Mouse (Mus musculus) layer of hippocampus, postnatal 10 days (tissue): ENCODE measurements around the gene Rnpepl1. TPM values are rescaled to one million over a fixed set of nuclear protein-coding genes. Genes with fewer than 3 reads are reported as not detected.

Experiments
- DNase-seq, 2 experiments: peaks; one replicate each; pipeline ENCODE4 v3.0.0; 2021; ENCODE audit warnings: low spot score in 2 of 2
- long read RNA-seq: library from polyadenylated mRNA; stranded (forward); transcript quantifications from one replicate; pipeline ENCODE4 v2.0.0, GENCODE M21; 2023
- total RNA-seq, 2 experiments: library from RNA; stranded (reverse); gene quantifications; 2 replicates each; pipeline ENCODE4 v1.2.3; 2021

Rnpepl1 gene
- 10 to 100 TPM; 41.7 to 53.5 TPM for total RNA-seq
- long read RNA-seq, transcript Rnpepl1-201 (11 exons, 3,337 nt), result major isoform, 8 of 37 reads
- long read RNA-seq, partial matches to known transcripts, result 14 of 37 reads
- long read RNA-seq, other reads (novel, unspliced or antisense), result 15 of 37 reads

DNA sequence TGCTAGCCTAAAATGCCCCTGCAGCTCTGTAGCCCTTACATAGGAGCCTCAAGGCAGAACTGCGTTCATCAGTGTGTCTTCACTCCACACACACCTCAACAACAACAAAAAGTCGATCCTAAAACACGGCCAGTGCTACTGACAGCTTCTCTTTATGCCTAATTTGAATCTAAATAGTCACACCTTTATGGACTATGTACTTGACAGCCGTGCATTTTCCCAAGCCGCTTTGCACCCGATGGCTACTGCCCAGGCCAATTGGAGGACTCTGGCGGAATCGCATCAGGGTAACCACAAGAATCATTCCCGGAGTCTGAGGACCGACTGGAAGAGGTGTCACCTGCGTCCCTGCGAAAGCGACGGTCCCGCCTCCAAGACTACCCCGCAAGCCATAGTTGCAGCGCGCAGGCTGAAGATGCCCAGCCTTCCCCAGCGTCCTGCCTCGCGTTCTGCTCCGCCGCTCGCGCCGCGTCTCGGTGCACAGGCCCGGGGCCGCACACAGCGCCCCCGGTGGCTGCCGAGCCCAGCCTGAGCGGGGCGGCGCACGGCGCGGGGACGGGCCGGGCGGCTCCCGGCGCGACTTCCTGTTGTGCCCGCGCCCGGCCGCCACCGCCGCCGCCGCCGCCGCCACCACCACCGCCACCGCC, at the start of gene Rnpepl1:
TSS of gene Rnpepl1 (plus strand) at position 545 of the 647 bp plus-strand sequence.
- peak; percentile 73 to 84 for DNase-seq

DNA sequence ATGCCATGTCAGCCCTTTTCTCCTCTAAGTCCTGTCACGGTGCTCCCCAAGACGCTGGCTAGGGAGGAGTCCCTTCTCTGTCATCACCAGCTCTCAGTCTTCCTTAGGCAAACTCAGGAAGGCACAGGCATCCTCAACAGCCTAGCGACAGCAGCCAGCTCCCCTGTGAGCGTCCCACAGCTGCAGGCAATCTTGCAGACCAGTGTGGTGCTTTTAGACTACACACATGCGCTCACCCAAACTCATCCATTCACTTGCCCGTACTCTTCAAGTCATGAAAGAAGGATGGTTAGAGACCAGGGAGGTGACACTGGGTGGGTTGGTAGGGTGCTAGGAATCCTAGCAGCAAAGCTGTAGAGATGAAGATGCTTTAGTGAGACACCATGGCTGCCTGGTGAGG, 49.1 kb upstream of the Rnpepl1 start:
- DNase-seq, result no peak

DNA sequence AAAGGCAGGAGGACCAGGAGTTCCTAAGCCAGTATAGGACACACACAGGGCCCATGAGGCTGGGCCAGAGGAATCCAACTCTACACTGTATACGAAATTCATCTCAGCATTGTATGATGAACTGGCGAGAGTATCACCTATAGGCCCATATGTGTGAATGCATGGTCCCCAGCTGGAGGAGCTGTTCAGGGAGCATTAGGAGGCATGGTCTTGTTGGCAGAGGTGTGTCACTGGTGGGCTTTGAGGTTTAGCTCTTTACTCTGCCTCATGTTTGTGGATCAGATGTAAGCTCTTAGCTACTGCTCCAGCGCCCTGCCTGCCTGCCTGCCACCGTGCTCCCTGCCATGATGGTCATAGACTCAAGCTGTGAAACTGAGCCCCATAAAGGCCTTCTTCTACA, 47.3 kb upstream of the Rnpepl1 start:
- no peak for DNase-seq

DNA sequence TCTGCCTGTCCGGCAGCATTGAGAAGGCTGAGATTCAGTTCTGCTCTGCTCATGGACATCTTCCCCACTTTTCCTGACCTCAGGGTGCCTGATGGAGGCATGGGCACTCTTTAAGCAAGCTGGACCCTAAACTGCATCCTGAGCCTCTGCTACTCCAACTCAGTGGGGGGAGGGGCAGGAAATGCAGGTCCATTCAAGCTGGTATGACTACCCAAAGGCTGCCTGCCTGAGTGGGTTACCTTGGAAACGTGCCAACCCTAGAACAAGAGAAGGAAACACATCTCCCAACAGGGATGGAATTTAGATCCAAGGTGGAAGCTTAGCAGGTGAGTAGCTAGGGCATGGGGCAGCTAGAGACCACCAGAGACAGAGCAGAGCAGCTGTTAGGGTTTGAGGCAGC, 44.4 kb upstream of the Rnpepl1 start:
- no peak for DNase-seq

DNA sequence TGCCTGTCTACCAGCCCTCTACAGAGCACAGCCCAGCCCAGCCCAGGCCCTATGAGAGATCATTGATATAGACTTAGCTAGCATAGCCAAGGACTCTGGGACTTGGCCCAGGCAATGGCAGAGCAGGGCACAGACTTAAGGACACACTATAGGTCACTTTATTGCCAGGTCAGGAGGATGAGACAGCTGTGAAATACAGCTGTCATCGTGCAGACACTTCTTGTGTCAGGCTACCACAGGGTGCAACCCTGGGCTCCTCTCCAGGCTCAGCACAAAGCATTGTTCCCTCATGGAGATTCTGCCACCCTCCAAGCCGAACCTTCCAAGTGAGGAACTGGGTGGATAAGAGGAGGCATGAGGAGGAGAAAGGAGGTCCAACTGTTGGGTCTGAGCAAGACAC, 40.6 kb upstream of the Rnpepl1 start:
- no peak for DNase-seq

DNA sequence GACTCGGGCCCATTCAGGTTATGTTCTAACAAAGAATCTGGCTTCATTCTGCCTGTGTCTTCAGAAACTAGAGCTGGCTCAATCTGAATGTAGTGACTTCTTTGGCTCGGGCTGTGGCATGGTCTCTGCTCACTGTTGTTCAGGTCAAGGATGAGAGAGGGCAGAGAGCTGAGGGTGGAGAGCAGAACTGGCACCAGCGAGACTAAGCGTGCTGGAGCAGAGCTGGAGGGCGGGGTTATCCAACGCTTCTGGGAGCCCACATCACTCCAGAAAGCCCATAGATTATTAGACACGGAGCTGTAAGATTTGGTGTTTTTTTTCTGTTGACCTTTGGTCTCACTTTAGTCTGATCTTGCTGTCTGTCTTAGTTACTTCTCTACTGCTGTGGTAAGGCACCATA, 37.9 kb upstream of the Rnpepl1 start:
- DNase-seq, result no peak

DNA sequence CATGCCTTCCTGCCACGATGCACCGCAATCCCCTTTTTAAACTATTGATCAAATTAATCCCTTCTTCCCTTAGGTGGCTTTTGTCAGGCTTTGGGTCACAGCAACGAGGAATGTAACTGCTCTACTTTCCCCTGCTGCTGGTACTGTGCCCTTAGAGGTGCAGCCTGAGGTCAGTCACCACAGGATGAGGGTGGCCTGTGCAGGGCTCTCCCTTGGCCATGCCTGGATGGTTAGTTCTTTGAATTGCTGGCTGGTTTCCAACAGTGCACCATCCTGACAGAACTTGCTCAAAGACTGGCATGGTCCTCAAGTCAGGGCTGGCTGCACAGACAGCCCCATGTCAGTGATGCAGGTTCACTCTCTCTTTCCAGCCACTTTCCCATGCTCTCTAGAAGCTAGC, 36.6 kb upstream of the Rnpepl1 start:
- no peak for DNase-seq

DNA sequence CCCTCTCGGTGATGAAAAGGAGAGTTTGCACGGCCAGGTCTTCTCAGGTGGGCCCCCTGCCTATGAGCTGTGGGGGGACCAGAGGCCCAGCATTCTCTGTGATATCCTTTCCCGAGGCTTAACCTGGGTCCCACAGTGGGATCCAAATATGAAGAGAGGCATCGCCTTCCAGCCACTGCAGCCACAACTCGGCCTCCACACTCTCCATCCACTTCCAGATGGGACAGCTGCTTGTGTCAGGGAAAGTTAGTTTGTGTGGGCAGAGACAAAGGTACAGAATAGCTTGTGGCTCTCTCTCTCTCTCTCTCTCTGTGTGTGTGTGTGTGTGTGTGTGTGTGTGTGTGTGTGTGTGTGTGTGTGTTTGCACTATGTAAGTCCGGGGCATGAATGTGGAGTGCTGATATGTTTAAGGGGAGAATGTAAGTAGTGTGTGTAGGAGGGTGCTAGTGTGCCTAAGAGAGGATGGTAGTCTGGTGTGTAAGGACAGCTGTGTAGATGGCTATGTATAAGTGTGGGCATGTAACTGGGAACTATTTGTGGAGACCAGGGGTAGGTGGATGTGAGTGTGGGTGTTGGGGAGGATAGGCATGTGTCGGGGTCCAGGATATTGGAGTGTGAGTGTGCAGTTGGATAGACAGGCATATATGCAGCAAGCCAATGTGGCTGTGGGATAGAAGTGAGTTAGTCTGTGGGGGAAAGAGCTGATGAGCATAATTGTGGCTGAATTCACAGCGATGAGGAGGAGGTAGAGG, 35.0 kb upstream of the Rnpepl1 start:
- DNase-seq, result no peak

DNA sequence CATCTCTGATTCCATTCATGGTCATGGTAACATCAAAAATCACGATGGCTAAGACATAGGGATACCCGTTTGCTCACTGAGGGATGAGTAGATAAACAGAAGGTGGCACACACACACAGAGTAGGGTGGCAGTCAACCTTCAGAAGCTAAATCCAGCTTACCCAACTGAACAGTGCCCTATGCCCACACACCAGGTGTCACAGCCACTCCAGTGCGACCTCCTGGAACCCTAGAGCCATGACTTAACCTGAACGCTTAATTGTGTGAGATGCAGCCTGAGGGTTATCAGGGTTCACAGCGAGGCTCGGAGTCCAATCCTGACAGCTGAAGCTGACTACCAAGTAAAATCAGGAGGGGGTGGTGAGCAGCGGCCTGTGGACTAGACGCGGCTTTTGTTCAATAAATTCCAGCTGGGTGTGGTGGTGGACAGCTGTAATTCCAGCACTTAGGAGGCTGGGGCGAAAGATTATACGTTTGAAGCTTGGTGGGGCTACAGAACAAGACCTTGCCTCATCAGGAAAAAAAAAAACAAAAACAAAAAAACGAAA, 33.1 kb upstream of the Rnpepl1 start:
- DNase-seq, result no peak

DNA sequence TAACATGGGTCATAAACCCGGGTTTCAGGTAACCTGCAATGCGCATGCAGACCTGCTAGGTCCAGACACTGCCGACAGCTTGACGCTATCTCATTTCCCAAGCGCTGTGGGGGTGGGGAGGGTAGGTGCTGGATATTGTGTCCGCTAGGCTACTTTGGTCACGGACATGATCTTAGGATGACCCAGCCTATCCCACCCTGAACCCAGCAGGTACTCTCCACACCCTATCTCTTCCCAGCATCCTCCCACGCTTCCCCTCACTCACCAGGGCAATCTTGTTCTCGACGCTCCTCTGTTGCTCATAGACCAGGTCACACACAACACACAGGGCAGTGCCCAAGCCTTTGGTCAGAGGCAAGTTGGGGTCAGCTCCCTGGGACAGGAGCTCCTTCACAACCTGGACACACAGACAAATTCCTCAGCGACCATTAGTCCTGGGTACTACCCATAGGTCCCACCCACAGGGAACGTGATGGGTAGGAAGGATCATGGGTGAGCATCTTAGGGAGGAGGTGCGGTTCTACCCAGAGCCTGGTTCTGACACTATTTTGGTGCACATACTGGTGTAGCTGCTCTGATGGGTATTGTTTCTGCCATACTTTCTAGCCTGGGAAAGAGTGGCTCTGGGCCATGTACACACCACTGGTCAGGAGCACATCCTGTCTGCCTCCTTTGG, 32.4 kb upstream of the Rnpepl1 start:
- no peak for DNase-seq

DNA sequence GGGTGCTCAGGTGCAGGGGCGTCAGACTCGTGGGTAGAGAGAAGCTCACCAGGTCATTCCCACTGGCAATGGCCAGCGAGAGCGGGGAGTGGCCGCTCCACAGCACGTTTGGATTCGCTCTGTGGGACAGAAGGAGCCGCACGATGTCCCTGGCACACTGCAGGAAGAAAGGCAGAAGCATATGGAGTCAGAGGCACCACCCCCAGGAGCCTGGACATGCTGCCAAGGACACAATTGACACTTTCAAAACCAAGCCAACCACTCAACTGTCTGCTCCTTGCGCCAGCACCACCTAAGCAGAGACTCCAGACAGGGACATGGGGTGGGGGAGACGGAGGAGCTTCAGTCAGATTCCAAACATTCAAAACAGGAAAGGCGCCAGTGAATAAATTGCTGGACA, 31.3 kb upstream of the Rnpepl1 start:
- peak; percentile 40 to 46 for DNase-seq

DNA sequence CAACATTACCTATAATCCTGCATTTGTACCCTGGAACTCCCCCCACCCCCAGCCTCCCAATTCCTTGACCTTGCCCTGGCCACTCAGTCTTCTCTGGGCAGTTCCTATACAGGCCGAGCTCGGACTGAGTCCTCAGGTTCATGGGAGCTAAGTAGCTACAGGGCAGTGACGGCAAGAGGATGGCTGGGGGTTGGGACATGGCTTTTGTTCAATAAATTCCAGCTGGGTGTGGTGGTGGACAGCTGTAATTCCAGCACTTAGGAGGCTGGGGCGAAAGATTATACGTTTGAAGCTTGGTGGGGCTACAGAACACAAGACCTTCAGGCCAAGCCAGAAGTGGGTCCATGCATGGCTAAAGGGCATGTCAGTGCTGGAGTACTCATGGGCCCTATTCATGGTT, 30.5 kb upstream of the Rnpepl1 start:
- DNase-seq, result no peak

DNA sequence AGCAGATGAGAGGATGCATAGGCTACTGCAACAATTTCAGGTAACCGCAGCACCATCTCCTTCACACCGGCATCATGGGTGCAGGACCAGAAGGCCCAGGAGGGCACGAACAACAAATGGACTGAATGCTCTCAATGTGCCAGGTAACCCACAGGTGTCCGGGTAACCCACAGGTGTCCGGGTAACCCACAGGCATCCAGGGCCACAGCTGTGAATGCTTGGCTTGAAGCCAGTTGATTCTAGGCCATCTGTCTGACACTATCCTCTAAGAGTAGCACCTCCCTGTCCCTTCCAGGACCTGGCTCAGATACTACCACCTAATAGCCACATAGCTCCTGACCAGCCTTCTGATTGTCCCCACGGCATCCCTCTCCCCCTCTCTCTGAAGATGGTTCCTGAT, 28.6 kb upstream of the Rnpepl1 start:
- DNase-seq, result no peak

DNA sequence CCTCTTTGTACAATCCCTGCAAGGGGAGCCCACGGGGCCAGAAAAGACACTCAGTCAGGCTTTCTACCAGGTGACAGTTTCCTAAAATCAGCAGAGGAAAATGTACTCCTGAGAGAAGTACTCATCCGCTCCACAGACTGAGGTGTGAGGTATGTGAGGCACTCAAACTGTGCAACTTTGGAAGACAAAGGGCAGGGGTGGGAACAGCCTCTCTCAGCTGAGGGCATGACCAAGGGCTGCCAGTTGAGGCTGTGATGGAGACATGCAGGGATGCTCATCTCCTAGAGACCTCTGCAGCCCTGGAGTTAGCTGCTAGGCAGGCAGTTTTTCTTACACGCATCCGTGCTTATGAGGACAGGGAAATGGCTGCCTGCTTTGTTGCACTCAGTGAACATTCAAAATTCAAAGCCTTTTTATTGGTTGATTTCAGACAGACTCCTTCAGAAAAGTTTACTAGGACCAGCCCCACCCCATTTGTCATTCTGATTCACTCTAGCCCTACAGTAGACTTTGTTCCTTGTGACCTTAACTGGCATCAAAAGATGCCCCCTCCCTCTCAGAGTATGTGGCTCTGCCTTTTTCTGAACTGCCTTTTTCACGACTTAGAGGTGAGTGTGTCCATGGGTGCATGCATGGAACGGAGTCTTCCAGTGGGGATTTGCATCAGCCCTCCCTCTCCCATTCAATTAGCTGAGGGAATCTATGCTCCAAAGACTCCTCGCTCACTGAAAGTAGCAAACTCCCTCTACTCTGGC, 21.5 kb upstream of the Rnpepl1 start:
- DNase-seq, result no peak

DNA sequence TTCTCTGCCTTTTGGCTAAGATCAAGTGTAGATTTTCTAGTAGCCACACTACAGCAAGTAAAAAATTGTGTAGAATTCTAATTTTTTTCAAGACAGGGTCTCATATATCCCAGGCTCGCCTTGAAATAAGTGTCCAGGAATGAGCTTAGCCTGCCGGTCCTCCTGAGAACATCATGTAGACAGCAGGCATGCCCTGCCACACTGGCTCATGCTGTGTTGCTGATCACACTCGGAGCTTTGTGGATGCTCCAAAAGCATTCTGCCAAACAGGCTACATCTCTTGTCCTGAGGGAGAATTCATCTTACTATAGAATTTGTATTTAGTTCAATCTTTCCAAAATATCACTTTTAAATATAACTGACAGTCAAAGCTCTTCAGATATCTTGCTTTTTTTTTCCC, 17.8 kb upstream of the Rnpepl1 start:
- no peak for DNase-seq

DNA sequence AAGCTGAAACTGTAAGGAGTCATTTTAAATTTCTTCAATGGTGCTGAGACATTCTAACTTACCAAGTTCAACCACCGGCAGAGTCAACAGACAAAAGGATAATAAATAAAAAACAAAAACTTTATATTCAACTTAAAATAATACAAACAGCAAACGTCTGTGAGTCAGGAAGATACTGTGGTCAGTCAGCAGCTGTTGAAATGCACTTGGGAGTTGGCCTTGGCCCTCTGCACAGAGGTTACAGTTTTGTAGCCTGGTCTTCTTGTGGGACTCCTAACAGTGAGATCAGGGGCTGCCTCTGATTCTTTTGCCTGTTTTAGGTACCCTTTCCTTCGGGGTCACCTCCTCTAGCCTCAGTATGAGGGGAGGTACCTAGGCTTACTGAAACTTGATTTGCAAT, 16.7 kb upstream of the Rnpepl1 start:
- no peak for DNase-seq

DNA sequence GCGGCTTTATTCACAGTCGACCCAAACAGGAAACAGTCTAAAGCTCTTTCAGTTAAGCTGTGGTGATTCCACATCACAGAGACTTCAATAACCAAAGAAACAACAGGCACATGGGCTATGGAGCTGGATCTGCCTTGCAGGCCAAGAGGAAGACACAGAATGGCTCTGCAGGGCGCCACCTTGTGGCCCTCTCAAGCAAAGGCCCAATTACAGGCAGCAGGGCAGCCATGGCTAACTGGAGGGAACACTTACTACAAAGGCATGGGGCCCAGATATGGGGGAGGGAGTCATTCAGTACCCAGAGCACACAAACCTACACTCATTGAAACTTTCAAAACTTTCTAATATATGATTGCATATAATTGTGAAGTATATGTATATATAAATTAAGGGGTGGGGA, 15.5 kb upstream of the Rnpepl1 start:
- peak; percentile 85 for DNase-seq

DNA sequence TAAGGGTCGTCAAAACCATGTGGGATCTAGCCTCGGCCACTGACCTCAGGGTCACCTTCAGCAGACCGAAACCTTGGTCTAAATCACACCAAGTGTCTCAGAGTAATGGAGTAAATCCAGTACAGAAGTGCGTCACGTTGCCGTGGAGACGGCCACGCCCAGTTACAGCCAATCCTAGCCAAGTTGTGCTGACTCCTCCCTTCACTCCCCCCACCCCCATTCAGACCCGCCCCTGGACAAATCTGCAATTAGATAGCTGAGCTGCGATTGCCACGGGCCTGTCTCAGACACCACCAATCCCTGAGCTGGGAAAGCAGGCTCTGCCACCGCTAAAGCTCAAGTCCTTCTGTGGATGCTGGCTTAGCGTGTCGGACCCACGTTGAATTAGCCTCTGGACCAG, 7.8 kb upstream of the Rnpepl1 start, which contains the start of gene Ankmy1:
TSS of gene Ankmy1 (minus strand) at position 121 of the 400 bp plus-strand sequence.
- peak; percentile 61 to 67 for DNase-seq

DNA sequence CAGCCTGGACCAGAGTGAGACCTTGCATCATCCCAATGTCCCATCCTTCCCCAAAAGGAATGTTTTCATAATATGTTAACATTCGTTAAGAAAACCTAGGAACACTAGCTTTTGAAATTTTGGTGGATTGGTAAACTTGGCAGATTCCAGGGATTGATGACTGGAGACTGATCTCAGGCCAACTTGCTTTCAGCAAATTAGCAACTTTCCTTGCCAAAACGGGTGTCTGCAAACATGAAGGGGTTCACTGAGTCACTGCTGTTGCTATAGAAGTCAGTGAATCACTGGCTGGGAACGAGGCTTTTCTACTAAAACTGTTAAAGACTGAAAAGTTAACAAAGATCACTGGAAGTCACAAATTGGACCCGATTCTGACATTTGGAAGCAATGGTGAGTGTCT, 7.0 kb upstream of the Rnpepl1 start:
- DNase-seq, result no peak

DNA sequence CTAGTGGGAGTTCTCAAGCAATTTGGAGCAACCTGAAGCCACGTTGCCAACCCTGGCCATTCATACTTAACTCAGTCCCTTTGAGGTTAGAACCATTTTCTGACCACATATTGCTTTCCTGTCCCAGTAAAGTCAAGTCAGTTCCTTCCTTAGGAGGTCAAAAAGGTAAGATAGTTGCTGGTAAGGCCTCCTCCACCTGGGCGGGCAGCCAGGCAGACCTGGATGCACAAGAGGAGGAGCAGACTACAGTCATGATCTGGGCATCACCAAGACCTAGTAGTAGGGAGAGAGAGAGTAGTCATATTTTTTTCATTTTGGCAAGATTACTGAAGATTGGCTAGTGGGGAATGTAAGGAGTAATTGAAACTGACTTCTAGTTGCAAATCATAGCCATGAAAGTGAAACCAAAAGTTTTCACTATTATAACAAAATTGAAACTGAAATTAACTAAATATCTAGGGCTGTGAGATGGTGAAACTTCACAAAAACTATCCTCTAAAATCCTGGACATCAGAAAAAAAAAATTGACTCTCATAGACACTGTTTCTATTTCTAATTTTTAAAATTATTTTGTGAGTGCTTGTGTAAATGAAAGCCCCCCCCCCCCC, 4.8 kb upstream of the Rnpepl1 start:
- DNase-seq, result no peak
